Mouse (Mus musculus): Measurements from ENCODE around the gene Ankmy1. TPM values are rescaled to one million over a fixed set of nuclear protein-coding genes. Genes with fewer than 3 reads are reported as not detected.

Gene Ankmy1
- total RNA-seq, 2 experiments from 2014 or later = not detected

DNA sequence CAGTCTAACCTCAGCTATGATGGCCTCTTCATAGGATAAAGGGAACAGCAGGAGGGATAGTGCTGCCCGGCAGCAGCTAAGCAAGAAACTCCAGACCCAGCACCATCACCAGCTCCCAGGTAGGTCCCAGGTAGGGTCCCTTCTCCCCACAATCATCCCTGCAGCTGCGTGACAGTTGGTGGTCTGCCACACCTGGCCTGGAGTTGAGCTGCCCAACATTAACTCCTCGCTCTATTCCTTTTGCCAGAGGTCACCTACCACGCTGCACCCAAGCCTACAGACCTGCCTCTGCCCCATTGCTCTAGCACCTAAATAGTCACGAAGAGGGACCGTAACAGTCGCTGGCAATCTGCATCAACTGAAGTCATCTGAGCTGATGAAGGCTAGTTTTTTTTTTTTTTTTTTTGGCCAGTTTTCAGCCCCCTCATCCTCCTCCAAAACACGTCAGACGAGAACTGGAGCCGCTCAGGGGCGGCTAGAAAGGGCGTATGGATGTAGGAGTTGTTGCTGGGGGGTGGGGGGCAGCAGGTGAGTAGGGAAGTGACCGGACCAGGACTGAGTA, 72.0 kb downstream of the Ankmy1 start:
- no peak for DNase-seq

DNA sequence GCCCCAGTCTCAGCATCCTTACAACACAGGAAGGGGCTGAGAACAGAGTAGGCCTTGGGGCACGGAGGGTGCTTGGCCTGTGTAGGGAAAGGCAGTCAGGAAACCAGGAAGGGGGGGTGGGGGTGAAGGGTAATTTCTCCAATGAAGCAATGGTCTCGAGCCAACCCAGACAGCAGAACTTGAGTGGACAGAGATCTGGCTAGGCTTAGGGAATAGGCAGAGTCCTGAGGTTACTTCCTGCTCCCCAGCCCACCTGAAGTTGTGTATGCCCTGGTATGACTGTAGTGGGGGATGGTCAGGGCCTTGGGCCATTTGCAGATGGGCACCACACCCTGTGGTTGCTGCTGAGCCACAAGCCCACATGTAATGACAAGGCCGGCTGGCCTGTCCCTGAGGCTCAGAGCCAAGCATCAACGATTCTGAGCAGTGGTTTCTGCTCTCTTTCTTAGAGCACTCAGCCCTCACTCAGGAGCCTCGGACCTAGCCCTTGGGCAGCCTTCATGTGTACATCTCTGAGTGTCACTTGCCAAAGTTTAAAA, 86.9 kb downstream of the Ankmy1 start:
- no peak for DNase-seq

DNA sequence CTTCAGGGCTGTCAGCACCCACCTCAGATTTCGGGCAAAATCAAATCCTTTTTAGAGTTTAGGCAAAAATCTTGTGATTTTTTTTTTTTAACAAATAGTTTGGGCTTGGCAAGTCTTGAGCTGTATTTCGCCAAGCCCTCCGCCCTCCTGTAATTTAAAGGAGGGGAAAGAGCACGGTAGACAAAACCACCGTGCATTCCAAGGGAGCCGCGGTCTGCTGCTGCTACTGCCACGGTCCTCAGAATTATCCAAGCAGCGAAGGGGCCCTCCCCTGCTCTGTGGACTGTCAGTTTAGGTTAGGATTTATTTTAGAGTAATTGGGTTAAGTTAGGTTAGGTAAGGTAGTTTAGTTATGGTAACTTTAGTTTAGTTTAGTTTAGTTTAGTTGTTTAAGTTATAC, 87.6 kb downstream of the Ankmy1 start:
- DNase-seq = no peak

GRCm38 (mm10) chr1:92814319-92814718, 88.4 kb downstream of the Ankmy1 start:
- no peak for DNase-seq

Small RNA genes within 50 kb of the gene (microRNA-seq; reads per million reads assigned to microRNA genes)
- 3,044 to 6,994 reads per million in 2 experiments for gene Mir149 (ENCODE audit: borderline replicate concordance in 2 of 2)

Other genes starting within 250 kb of the Ankmy1 start
- 100 to 1,000 TPM; 246 to 275 TPM for gene Gpc1, start 71.3 kb downstream of the Ankmy1 start, total RNA-seq (2021)
- gene Dusp28, start 4.1 kb upstream of the Ankmy1 start, total RNA-seq (2021) = 10 to 100 TPM; 22.6 to 24.5 TPM
- gene Rnpepl1, start 7.9 kb upstream of the Ankmy1 start, total RNA-seq (2021) = 10 to 100 TPM; 64.0 to 66.5 TPM
- 1 to 10 TPM; 4.4 to 5.5 TPM for gene Capn10, start 31.5 kb upstream of the Ankmy1 start, total RNA-seq (2021)
- gene Gpr35, start 48.0 kb upstream of the Ankmy1 start, total RNA-seq (2021) = under 1 TPM; 0.23 to 0.27 TPM
- gene Aqp12, start 103.4 kb upstream of the Ankmy1 start, total RNA-seq (2021) = not detected
- gene Kif1a, start 199.0 kb upstream of the Ankmy1 start, total RNA-seq (2021) = 1 to 10 TPM; 1.5 to 1.7 TPM
- not detected for gene Agxt, start 232.3 kb upstream of the Ankmy1 start, total RNA-seq (2021)